13 mouse cellular contexts compared by ENCODE assay signal in genomic region chr19:24673762-24674161, GRCm38 (mm10). TPM values are rescaled to one million over a fixed set of nuclear protein-coding genes. Genes with fewer than 3 reads are reported as not detected.
DNase-seq lines count a peak whose midpoint lies in the region; ATAC-seq and TF ChIP-seq lines count a peak whose summit lies in the region.
"Had no signal": no experiment of that assay in that cellular context is flagged by ENCODE, and none has a peak within 500 bp of the region (broad histone marks: within the 10 kb centered on the region; RNA-seq: fewer than 3 reads in every experiment).

Gene Tmem252 (plus strand): TSS chr19:24674008.

- H3K27me3 ChIP-seq in hindbrain, embryonic 16.5 days (replicated peaks; ENCODE audit: control insufficient read depth, insufficient read depth, low read length): no peaks in the 10 kb centered on the region
- H3K27me3 ChIP-seq in hindbrain, postnatal 0 days (ENCODE audit: insufficient read depth, low read length): no peaks in the 10 kb centered on the region
- H3K27me3 ChIP-seq in intestine, embryonic 16.5 days (replicated peaks; ENCODE audit: control insufficient read depth, insufficient read depth, low read length): no peaks in the 10 kb centered on the region
- no peaks in the 10 kb centered on the region for H3K27me3 ChIP-seq in kidney, embryonic 15.5 days
- H3K27me3 ChIP-seq: embryonic facial prominence, embryonic 13.5 days; limb, embryonic 13.5 days had no signal

- H3K9ac ChIP-seq in hindbrain, embryonic 16.5 days (ENCODE audit: low read depth, low read length): no peak within 1 kb of the TSS
- H3K9ac ChIP-seq in hindbrain, postnatal 0 days (replicated peaks; ENCODE audit: low read length): no peak within 1 kb of the TSS
- H3K9ac ChIP-seq in intestine, embryonic 16.5 days (ENCODE audit: low read depth, low read length): no peak within 1 kb of the TSS
- H3K9ac ChIP-seq in kidney, embryonic 15.5 days: no peak within 1 kb of the TSS
- H3K9ac ChIP-seq: embryonic facial prominence, embryonic 13.5 days; forebrain, postnatal 0 days; limb, embryonic 13.5 days had no signal

- no peak for ATAC-seq in hindbrain, embryonic 16.5 days
- no peak for ATAC-seq in hindbrain, postnatal 0 days
- peak; percentile 70 for ATAC-seq in intestine, embryonic 16.5 days
- ATAC-seq in kidney, embryonic 15.5 days (replicated peaks; ENCODE audit: low FRiP score): peak; percentile 73
- no peak for ATAC-seq in monocyte, adult 5-6 weeks (replicated peaks; ENCODE audit: insufficient number of reproducible peaks, low FRiP score, low TSS enrichment, poor library complexity, severe bottlenecking)
- ATAC-seq: forebrain, postnatal 0 days had no signal

- WGBS in hindbrain, embryonic 16.5 days: 59% methylated on average over 4 of the region's 4 CpGs
- 55% methylated on average over 4 of the region's 4 CpGs for WGBS in hindbrain, postnatal 0 days
- 48% methylated on average over 4 of the region's 4 CpGs for WGBS in intestine, embryonic 16.5 days
- 35% methylated on average over 4 of the region's 4 CpGs for WGBS in kidney, embryonic 15.5 days

- DNase-seq in hindbrain, postnatal 0 days (ENCODE audit: low spot score): no peak
- DNase-seq in lung, postnatal 36 days: peak; percentile 42
- no peak for DNase-seq in adrenal gland, postnatal 4 days (ENCODE audit: low spot score in 2 of 2)
- DNase-seq: cerebellum, adult 9-10 months; forebrain, postnatal 0 days had no signal

- no peak within 1 kb of the TSS for H3K4me2 ChIP-seq in hindbrain, embryonic 16.5 days (ENCODE audit: low read length)
- H3K4me2 ChIP-seq in hindbrain, postnatal 0 days (ENCODE audit: low read depth, low read length): no peak within 1 kb of the TSS
- 0 out of 2 replicates have a peak within 1 kb of the TSS, but pooled peaks have one; percentile 19 for H3K4me2 ChIP-seq in intestine, embryonic 16.5 days (ENCODE audit: low read depth, low read length)
- H3K4me2 ChIP-seq in kidney, embryonic 15.5 days: peak within 1 kb of the TSS; percentile 33
- H3K4me2 ChIP-seq: embryonic facial prominence, embryonic 13.5 days; limb, embryonic 13.5 days had no signal

- no peak within 1 kb of the TSS for H3K4me3 ChIP-seq in hindbrain, embryonic 16.5 days (ENCODE audit: low read length)
- no peak within 1 kb of the TSS for H3K4me3 ChIP-seq in hindbrain, postnatal 0 days (ENCODE audit: low read length)
- H3K4me3 ChIP-seq in intestine, embryonic 16.5 days (ENCODE audit: low read length): no peak within 1 kb of the TSS
- peak within 1 kb of the TSS; percentile 26 for H3K4me3 ChIP-seq in kidney, embryonic 15.5 days (replicated peaks)
- H3K4me3 ChIP-seq: embryonic facial prominence, embryonic 13.5 days; limb, embryonic 13.5 days; myocyte had no signal

- no peaks in the 10 kb centered on the region for H3K4me1 ChIP-seq in hindbrain, embryonic 16.5 days (ENCODE audit: control insufficient read depth, insufficient read depth, low read depth, low read length)
- H3K4me1 ChIP-seq in hindbrain, postnatal 0 days (ENCODE audit: insufficient read depth, low read length): no peaks in the 10 kb centered on the region
- H3K4me1 ChIP-seq in intestine, embryonic 16.5 days (ENCODE audit: control insufficient read depth, insufficient read depth, low read length): peaks cover 16% of the 10 kb centered on the region; the same call in 1 of the 2 replicates
- H3K4me1 ChIP-seq in kidney, embryonic 15.5 days: peaks cover 40% of the 10 kb centered on the region
- H3K4me1 ChIP-seq: embryonic facial prominence, embryonic 13.5 days had no signal

- no peaks in the 10 kb centered on the region for H3K9me3 ChIP-seq in hindbrain, embryonic 16.5 days (ENCODE audit: control insufficient read depth, low read length)
- H3K9me3 ChIP-seq in hindbrain, postnatal 0 days (ENCODE audit: low read length): no peaks in the 10 kb centered on the region
- H3K9me3 ChIP-seq in intestine, embryonic 16.5 days (ENCODE audit: control insufficient read depth, low read length): no peaks in the 10 kb centered on the region
- no peaks in the 10 kb centered on the region for H3K9me3 ChIP-seq in kidney, embryonic 15.5 days (replicated peaks)
- H3K9me3 ChIP-seq: embryonic facial prominence, embryonic 13.5 days; limb, embryonic 13.5 days had no signal

- H3K27ac ChIP-seq in hindbrain, embryonic 16.5 days (ENCODE audit: low read depth, low read length): peak within 1 kb of the TSS; percentile 12; the same call in 1 of the 2 replicates
- no peak within 1 kb of the TSS for H3K27ac ChIP-seq in hindbrain, postnatal 0 days
- peak within 1 kb of the TSS; percentile 26; the same call in 1 of the 2 replicates for H3K27ac ChIP-seq in intestine, embryonic 16.5 days (ENCODE audit: low read length)
- H3K27ac ChIP-seq in kidney, embryonic 15.5 days: peak within 1 kb of the TSS; percentile 79
- H3K27ac ChIP-seq: embryonic facial prominence, embryonic 13.5 days; limb, embryonic 13.5 days; macrophage had no signal

- no peak for TF ChIP-seq CTCF in hindbrain, postnatal 0 days (IDR thresholded peaks at IDR 0.05; ENCODE audit: low read depth)

- no peaks in the 10 kb centered on the region for H3K36me3 ChIP-seq in hindbrain, embryonic 16.5 days (ENCODE audit: control insufficient read depth, insufficient read depth, low read length)
- H3K36me3 ChIP-seq in hindbrain, postnatal 0 days (ENCODE audit: insufficient read depth, low read length): no peaks in the 10 kb centered on the region
- no peaks in the 10 kb centered on the region for H3K36me3 ChIP-seq in intestine, embryonic 16.5 days (ENCODE audit: control insufficient read depth, insufficient read depth, low read length)
- no peaks in the 10 kb centered on the region for H3K36me3 ChIP-seq in kidney, embryonic 15.5 days
- H3K36me3 ChIP-seq: embryonic facial prominence, embryonic 13.5 days; limb, embryonic 13.5 days had no signal

RNA-seq across cellular contexts. Expression of gene Tmem252, which starts in this region (rescaled TPM):
- 2.1 and 2.4 TPM in 2 replicates for polyA plus RNA-seq in hindbrain, embryonic 16.5 days (2015; fragmentation: Nextera tagmentation; extraction: Ambion mirVana)
- total RNA-seq in hindbrain, postnatal 0 days (2014; rRNA removed): 0.42 and 0.72 TPM in 2 replicates
- polyA plus RNA-seq in hindbrain, postnatal 0 days (2015; fragmentation: Nextera tagmentation; extraction: Ambion mirVana): 1.9 and 2.0 TPM in 2 replicates
- 3.8 and 4.8 TPM in 2 replicates for polyA plus RNA-seq in intestine, embryonic 16.5 days (2015; fragmentation: Nextera tagmentation; extraction: Ambion mirVana)
- polyA plus RNA-seq in kidney, embryonic 15.5 days (2015; fragmentation: Nextera tagmentation; extraction: Ambion mirVana): 5.8 and 5.9 TPM in 2 replicates
- not detected in 3 replicates for total RNA-seq in monocyte, adult 5-6 weeks (2017)
- total RNA-seq in adrenal gland, postnatal 4 days (2021): under 1 TPM; 0.25 to 0.50 TPM
- polyA plus RNA-seq: macrophage had no signal

Comparison
In these comparisons a context has a peak if more than half of its experiments do, and no peak if none do; other contexts are left out.
1. ATAC-seq: peak in intestine, embryonic 16.5 days (single experiment) and kidney, embryonic 15.5 days (single experiment); none in hindbrain, embryonic 16.5 days (single experiment), hindbrain, postnatal 0 days (single experiment) and monocyte, adult 5-6 weeks (single experiment).
2. H3K4me2 ChIP-seq: peak in intestine, embryonic 16.5 days (single experiment) and kidney, embryonic 15.5 days (single experiment); none in hindbrain, embryonic 16.5 days (single experiment) and hindbrain, postnatal 0 days (single experiment).